Mouse (Mus musculus) hindbrain, embryonic 14.5 days (tissue): ENCODE measurements around the gene Gas2l3. TPM values are rescaled to one million over a fixed set of nuclear protein-coding genes. Genes with fewer than 3 reads are reported as not detected.

Experiments used
- ATAC-seq: fragments of 200-750 bp; cut with Nextera tagmentation; 2 replicates; pipeline ENCODE4 v1.8.0; 2017; ENCODE audit warnings: moderate number of reproducible peaks, mild to moderate bottlenecking, moderate TSS enrichment, moderate library complexity; ENCODE audit not compliant: low FRiP score
- DNase-seq: peaks from one replicate; pipeline ENCODE4 v3.0.0-alpha.2; 2015; ENCODE audit warnings: low spot score
- H3K27ac ChIP-seq: fragments of 300-500 bp; sonication (generic); 2 replicates; pipeline ENCODE4 v1.5.1; 2014; ENCODE audit warnings: mild to moderate bottlenecking, moderate library complexity
- H3K27me3 ChIP-seq: fragments of 300-500 bp; sonication (generic); 2 replicates; pipeline ENCODE4 v1.6.1; 2014; ENCODE audit warnings: mild to moderate bottlenecking, low read length, mixed read lengths; ENCODE audit not compliant: control insufficient read depth, insufficient read depth
- H3K36me3 ChIP-seq: fragments of 300-500 bp; sonication (generic); replicated peaks from 2 replicates; pipeline ENCODE4 v1.6.1; 2014; ENCODE audit not compliant: control insufficient read depth, insufficient read depth
- H3K4me1 ChIP-seq: fragments of 300-500 bp; sonication (generic); replicated peaks from 2 replicates; pipeline ENCODE4 v1.6.1; 2014; ENCODE audit warnings: antibody characterized with exemption, low read length, mixed read lengths; ENCODE audit not compliant: control insufficient read depth, insufficient read depth
- H3K4me2 ChIP-seq: fragments of 300-500 bp; sonication (generic); replicated peaks from 2 replicates; pipeline ENCODE4 v1.6.1; 2014; ENCODE audit warnings: mild to moderate bottlenecking, moderate library complexity
- H3K4me3 ChIP-seq: fragments of 300-500 bp; sonication (generic); replicated peaks from 2 replicates; pipeline ENCODE4 v1.5.1; 2014; ENCODE audit warnings: mild to moderate bottlenecking, low read length
- H3K9ac ChIP-seq: fragments of 300-500 bp; sonication (generic); 2 replicates; pipeline ENCODE4 v1.6.1; 2014
- H3K9me3 ChIP-seq: fragments of 300-500 bp; sonication (generic); 2 replicates; pipeline ENCODE4 v1.6.1; 2016; ENCODE audit warnings: low read length; ENCODE audit not compliant: control insufficient read depth
- WGBS: fragments of 180-500 bp; shearing (Covaris S2); extraction: QIAGEN DNeasy Blood & Tissue Kit; methylation state at CpG from one replicate; pipeline ENCODE4 v1.1.7; 2014; 5-methylcytosine and 5-hydroxymethylcytosine counted together
- polyA plus RNA-seq: library from polyadenylated mRNA; unstranded; fragments of >200 nt; fragmentation: Nextera tagmentation; extraction: Ambion mirVana; gene quantifications from 2 replicates; pipeline ENCODE4 v1.2.1, GENCODE M21; 2014

The Gas2l3 gene
- polyA plus RNA-seq, 1 experiment from 2014 or later = 6.3 TPM

DNA sequence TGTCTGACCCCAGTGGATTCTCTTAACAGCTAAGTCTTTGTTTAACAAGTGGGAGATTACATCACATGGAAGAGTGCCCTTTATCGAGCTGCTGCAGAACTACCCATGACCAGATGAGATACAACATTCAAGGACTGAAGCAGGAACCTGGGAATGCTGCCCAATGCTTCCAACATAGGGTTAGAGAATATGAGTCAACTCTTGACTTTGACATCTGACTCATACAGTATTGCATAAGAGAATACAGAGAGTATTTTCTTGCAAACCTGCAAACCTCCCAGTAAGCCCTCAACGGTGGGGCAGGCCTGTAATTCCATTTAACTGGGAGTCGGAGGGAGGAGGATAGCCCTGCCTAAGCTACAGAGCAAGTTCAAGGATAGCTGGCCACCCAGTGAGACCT, 15.0 kb upstream of the Gas2l3 start:
- H3K4me3 ChIP-seq = no peak overlapping the region
- H3K36me3 ChIP-seq = no peaks in the 10 kb centered on the region
- WGBS = 86% methylated on average over 3 of the region's 3 CpGs
- H3K9me3 ChIP-seq = no peaks in the 10 kb centered on the region
- H3K4me1 ChIP-seq = no peaks in the 10 kb centered on the region
- ATAC-seq (no peak), DNase-seq (no peak)
- H3K27ac ChIP-seq = no peak overlapping the region
- no peak overlapping the region for H3K4me2 ChIP-seq
- H3K9ac ChIP-seq = no peak overlapping the region
- H3K27me3 ChIP-seq = no peaks in the 10 kb centered on the region

- Histone ChIP-seq H3K9ac (no peak overlapping the region), H3K27ac (no peak overlapping the region), H3K36me3 (no peaks in the 10 kb centered on the region), H3K4me3 (no peak overlapping the region), H3K4me1 (no peaks in the 10 kb centered on the region), H3K27me3 (no peaks in the 10 kb centered on the region), H3K9me3 (no peaks in the 10 kb centered on the region), H3K4me2 (no peak overlapping the region)
- DNase-seq = no peak
- ATAC-seq = no peak
- WGBS = 93% methylated on average over 3 of the region's 3 CpGs
These were observed 10.0 kb upstream of the Gas2l3 start for GRCm38 (mm10) chr10:89453794-89454193.

GRCm38 (mm10) chr10:89453068-89453641, 9.4 kb upstream of the Gas2l3 start:
- Histone ChIP-seq H3K36me3 (no peaks in the 10 kb centered on the region), H3K27ac (no peak overlapping the region), H3K9ac (no peak overlapping the region), H3K4me2 (no peak overlapping the region), H3K4me3 (no peak overlapping the region), H3K9me3 (no peaks in the 10 kb centered on the region), H3K27me3 (no peaks in the 10 kb centered on the region), H3K4me1 (no peaks in the 10 kb centered on the region)
- ATAC-seq = no peak
- no peak for DNase-seq
- 78% methylated on average over 15 of the region's 15 CpGs for WGBS

GRCm38 (mm10) chr10:89450411-89450810, 6.6 kb upstream of the Gas2l3 start:
- no peak overlapping the region for H3K9ac ChIP-seq
- no peak overlapping the region for H3K4me3 ChIP-seq
- no peaks in the 10 kb centered on the region for H3K36me3 ChIP-seq
- H3K27ac ChIP-seq = no peak overlapping the region
- DNase-seq = no peak
- no peaks in the 10 kb centered on the region for H3K9me3 ChIP-seq
- 75% methylated on average over 10 of the region's 10 CpGs for WGBS
- H3K27me3 ChIP-seq = peaks cover 2% of the 10 kb centered on the region; the same call in 1 of the 2 replicates
- no peak for ATAC-seq
- no peak overlapping the region for H3K4me2 ChIP-seq
- H3K4me1 ChIP-seq = no peaks in the 10 kb centered on the region

- H3K9me3 ChIP-seq = no peaks in the 10 kb centered on the region
- no peaks in the 10 kb centered on the region for H3K4me1 ChIP-seq
- ATAC-seq (no peak), DNase-seq (no peak)
- H3K9ac ChIP-seq = peak overlapping the region; percentile 59; the same call in 1 of the 2 replicates
- H3K27ac ChIP-seq = no peak overlapping the region
- 36% methylated on average over 3 of the region's 3 CpGs for WGBS
- H3K36me3 ChIP-seq = no peaks in the 10 kb centered on the region
- peaks cover 26% of the 10 kb centered on the region for H3K27me3 ChIP-seq
- H3K4me3 ChIP-seq = peak overlapping the region; percentile 65; the same call in 1 of the 2 replicates
- H3K4me2 ChIP-seq = peak overlapping the region; percentile 94
These were observed 614 bp upstream of the Gas2l3 start for GRCm38 (mm10) chr10:89444381-89444780.

- Histone ChIP-seq H3K36me3 (no peaks in the 10 kb centered on the region), H3K27ac (no peak overlapping the region), H3K4me3 (peak overlapping the region; percentile 65), H3K4me1 (no peaks in the 10 kb centered on the region), H3K9me3 (no peaks in the 10 kb centered on the region), H3K9ac (peak overlapping the region; percentile 59), H3K27me3 (peaks cover 35% of the 10 kb centered on the region), H3K4me2 (peak overlapping the region; percentile 94)
- WGBS = under 1% methylated on average over 17 of the region's 17 CpGs
- ATAC-seq = peak; percentile 25
- DNase-seq = no peak
These were observed 598 bp downstream of the Gas2l3 start for GRCm38 (mm10) chr10:89443115-89443622.

- Histone ChIP-seq H3K4me3 (peak overlapping the region; percentile 65), H3K4me2 (peak overlapping the region; percentile 94), H3K27ac (no peak overlapping the region), H3K27me3 (peaks cover 41% of the 10 kb centered on the region), H3K4me1 (no peaks in the 10 kb centered on the region), H3K36me3 (no peaks in the 10 kb centered on the region), H3K9ac (peak overlapping the region; percentile 59), H3K9me3 (no peaks in the 10 kb centered on the region)
- DNase-seq = no peak
- ATAC-seq = no peak
- 27% methylated on average over 4 of the region's 4 CpGs for whole genome bisulfite sequencing
These were observed 1.1 kb downstream of the Gas2l3 start for GRCm38 (mm10) chr10:89442640-89443039.

GRCm38 (mm10) chr10:89441961-89442360, 1.8 kb downstream of the Gas2l3 start:
- DNase-seq (no peak), ATAC-seq (no peak)
- Histone ChIP-seq H3K27me3 (peaks cover 48% of the 10 kb centered on the region), H3K36me3 (no peaks in the 10 kb centered on the region), H3K4me2 (no peak overlapping the region), H3K27ac (no peak overlapping the region), H3K9me3 (no peaks in the 10 kb centered on the region), H3K9ac (no peak overlapping the region), H3K4me1 (no peaks in the 10 kb centered on the region), H3K4me3 (no peak overlapping the region)
- WGBS = 98% methylated on average over 3 of the region's 3 CpGs

- Histone ChIP-seq H3K9me3 (no peaks in the 10 kb centered on the region), H3K36me3 (no peaks in the 10 kb centered on the region), H3K4me1 (no peaks in the 10 kb centered on the region; the same call in 1 of the 2 replicates), H3K4me2 (no peak overlapping the region), H3K27ac (no peak overlapping the region), H3K4me3 (no peak overlapping the region), H3K27me3 (peaks cover 61% of the 10 kb centered on the region), H3K9ac (no peak overlapping the region)
- WGBS = 87% methylated on average over 7 of the region's 7 CpGs
- ATAC-seq = no peak
- no peak for DNase-seq
These were observed 4.4 kb downstream of the Gas2l3 start for GRCm38 (mm10) chr10:89439380-89439779.
